ENCODE assay signal across 8 mouse cellular contexts in genomic region chr15:99415793-99416192, GRCm38 (mm10). TPM values are rescaled to one million over a fixed set of nuclear protein-coding genes. Genes with fewer than 3 reads are reported as not detected.
DNase-seq lines count a peak whose midpoint lies in the region; ATAC-seq and TF ChIP-seq lines count a peak whose summit lies in the region.

No protein-coding gene starts in this region.

- no peak overlapping the region for H3K4me3 ChIP-seq in hindbrain, embryonic 14.5 days (replicated peaks; ENCODE audit: low read length)
- no peak overlapping the region for H3K4me3 ChIP-seq in hindbrain, embryonic 16.5 days (ENCODE audit: low read length)
- H3K4me3 ChIP-seq in G1E (ENCODE audit: low read depth, low read length): no peak overlapping the region
- H3K4me3 ChIP-seq in embryonic facial prominence, embryonic 11.5 days (ENCODE audit: low read depth, low read length): no peak overlapping the region
- H3K4me3 ChIP-seq in liver, embryonic 16.5 days (ENCODE audit: low read depth, low read length): no peak overlapping the region
- no peak overlapping the region for H3K4me3 ChIP-seq in forebrain, embryonic 10.5 days

- peak; percentile 29 for TF ChIP-seq CTCF in G1E (IDR thresholded peaks at IDR 0.05; ENCODE audit: low read depth, low read length)

- H3K27me3 ChIP-seq in hindbrain, embryonic 14.5 days (ENCODE audit: control insufficient read depth, insufficient read depth, low read length): no peaks in the 10 kb centered on the region
- no peaks in the 10 kb centered on the region for H3K27me3 ChIP-seq in hindbrain, embryonic 16.5 days (replicated peaks; ENCODE audit: control insufficient read depth, insufficient read depth, low read length)
- no peaks in the 10 kb centered on the region for H3K27me3 ChIP-seq in G1E (ENCODE audit: insufficient read depth, low read length)
- H3K27me3 ChIP-seq in embryonic facial prominence, embryonic 11.5 days (ENCODE audit: control insufficient read depth, insufficient read depth, low read length): no peaks in the 10 kb centered on the region
- H3K27me3 ChIP-seq in liver, embryonic 16.5 days (ENCODE audit: control insufficient read depth, insufficient read depth, low read depth, low read length): no peaks in the 10 kb centered on the region
- no peaks in the 10 kb centered on the region for H3K27me3 ChIP-seq in forebrain, embryonic 10.5 days (ENCODE audit: poor library complexity, severe bottlenecking)

- H3K9ac ChIP-seq in hindbrain, embryonic 14.5 days: no peak overlapping the region
- no peak overlapping the region for H3K9ac ChIP-seq in hindbrain, embryonic 16.5 days (ENCODE audit: low read depth, low read length)
- no peak overlapping the region for H3K9ac ChIP-seq in embryonic facial prominence, embryonic 11.5 days (replicated peaks; ENCODE audit: low read length)
- H3K9ac ChIP-seq in liver, embryonic 16.5 days (ENCODE audit: low read depth, low read length): no peak overlapping the region

- H3K27ac ChIP-seq in hindbrain, embryonic 14.5 days: no peak overlapping the region
- H3K27ac ChIP-seq in hindbrain, embryonic 16.5 days (ENCODE audit: low read depth, low read length): no peak overlapping the region
- H3K27ac ChIP-seq in embryonic facial prominence, embryonic 11.5 days (replicated peaks; ENCODE audit: low read depth, low read length): no peak overlapping the region
- no peak overlapping the region for H3K27ac ChIP-seq in liver, embryonic 16.5 days (ENCODE audit: low read length)
- no peak overlapping the region for H3K27ac ChIP-seq in forebrain, embryonic 10.5 days

- 26% methylated on average over 2 of the region's 2 CpGs for WGBS in hindbrain, embryonic 14.5 days
- WGBS in hindbrain, embryonic 16.5 days: 26% methylated on average over 2 of the region's 2 CpGs
- WGBS in embryonic facial prominence, embryonic 11.5 days: 21% methylated on average over 2 of the region's 2 CpGs
- WGBS in liver, embryonic 16.5 days (ENCODE audit: insufficient replicate concordance): 10% methylated on average over 2 of the region's 2 CpGs
- WGBS in forebrain, embryonic 10.5 days: 26% methylated on average over 2 of the region's 2 CpGs

- H3K4me1 ChIP-seq in hindbrain, embryonic 14.5 days (replicated peaks; ENCODE audit: control insufficient read depth, insufficient read depth, low read length): peaks cover 3% of the 10 kb centered on the region; the same call in 1 of the 2 replicates
- peaks cover 8% of the 10 kb centered on the region for H3K4me1 ChIP-seq in hindbrain, embryonic 16.5 days (ENCODE audit: control insufficient read depth, insufficient read depth, low read depth, low read length)
- peaks cover 10% of the 10 kb centered on the region for H3K4me1 ChIP-seq in G1E (ENCODE audit: insufficient read depth, low read depth, low read length)
- H3K4me1 ChIP-seq in embryonic facial prominence, embryonic 11.5 days (ENCODE audit: control insufficient read depth, insufficient read depth, low read length): 0 out of 2 replicates have a peak, but pooled peaks cover 2% of the 10 kb centered on the region
- peaks cover 13% of the 10 kb centered on the region for H3K4me1 ChIP-seq in liver, embryonic 16.5 days (ENCODE audit: control insufficient read depth, low read depth, low read length)
- H3K4me1 ChIP-seq in forebrain, embryonic 10.5 days: peaks cover 32% of the 10 kb centered on the region

- H3K4me2 ChIP-seq in hindbrain, embryonic 14.5 days (replicated peaks): no peak overlapping the region
- H3K4me2 ChIP-seq in hindbrain, embryonic 16.5 days (ENCODE audit: low read length): no peak overlapping the region
- H3K4me2 ChIP-seq in embryonic facial prominence, embryonic 11.5 days (ENCODE audit: low read depth, low read length): no peak overlapping the region
- peak overlapping the region; percentile 28 for H3K4me2 ChIP-seq in liver, embryonic 16.5 days (ENCODE audit: low read depth, low read length)

- DNase-seq in hindbrain, embryonic 14.5 days (ENCODE audit: low spot score): peak; percentile 64
- DNase-seq in A20 (ENCODE audit: low read depth, low spot score) (peak; percentile 82), G1E (ENCODE audit: low spot score) (no peak)
- DNase-seq in embryonic facial prominence, embryonic 11.5 days (ENCODE audit: low spot score): peak; percentile 55
- DNase-seq in testis, postnatal 10 days (ENCODE audit: low spot score): peak; percentile 78
- DNase-seq in forebrain, embryonic 10.5 days (ENCODE audit: extremely low spot score, low spot score): no peak

- no peaks in the 10 kb centered on the region for H3K36me3 ChIP-seq in hindbrain, embryonic 14.5 days (replicated peaks; ENCODE audit: control insufficient read depth, insufficient read depth)
- no peaks in the 10 kb centered on the region for H3K36me3 ChIP-seq in hindbrain, embryonic 16.5 days (ENCODE audit: control insufficient read depth, insufficient read depth, low read length)
- peaks cover 12% of the 10 kb centered on the region for H3K36me3 ChIP-seq in G1E (replicated peaks)
- H3K36me3 ChIP-seq in embryonic facial prominence, embryonic 11.5 days (replicated peaks; ENCODE audit: control insufficient read depth, insufficient read depth, low read depth, low read length): no peaks in the 10 kb centered on the region
- H3K36me3 ChIP-seq in liver, embryonic 16.5 days (ENCODE audit: control insufficient read depth, insufficient read depth): no peaks in the 10 kb centered on the region
- 0 out of 2 replicates have a peak, but pooled peaks cover under 1% of the 10 kb centered on the region for H3K36me3 ChIP-seq in forebrain, embryonic 10.5 days (replicated peaks)

- no peaks in the 10 kb centered on the region for H3K9me3 ChIP-seq in hindbrain, embryonic 14.5 days (ENCODE audit: control insufficient read depth, low read length)
- no peaks in the 10 kb centered on the region for H3K9me3 ChIP-seq in hindbrain, embryonic 16.5 days (ENCODE audit: control insufficient read depth, low read length)
- no peaks in the 10 kb centered on the region for H3K9me3 ChIP-seq in G1E (replicated peaks)
- H3K9me3 ChIP-seq in embryonic facial prominence, embryonic 11.5 days (replicated peaks; ENCODE audit: control insufficient read depth, low read length): no peaks in the 10 kb centered on the region
- no peaks in the 10 kb centered on the region for H3K9me3 ChIP-seq in liver, embryonic 16.5 days (replicated peaks; ENCODE audit: control insufficient read depth, low read length)
- H3K9me3 ChIP-seq in forebrain, embryonic 10.5 days: no peaks in the 10 kb centered on the region

- no peak for ATAC-seq in hindbrain, embryonic 14.5 days (ENCODE audit: low FRiP score)
- no peak for ATAC-seq in hindbrain, embryonic 16.5 days
- no peak for ATAC-seq in G1E (ENCODE audit: extremely low read depth, insufficient number of reproducible peaks, low FRiP score, poor library complexity, severe bottlenecking)
- no peak for ATAC-seq in embryonic facial prominence, embryonic 11.5 days (replicated peaks; ENCODE audit: insufficient number of reproducible peaks, low FRiP score, low TSS enrichment, low read depth)
- no peak for ATAC-seq in liver, embryonic 16.5 days (ENCODE audit: low read depth)

RNA-seq across cellular contexts. Expression of gene Tmbim6, which starts 23.1 kb away (rescaled TPM):
- 262 and 272 TPM in 2 replicates for polyA plus RNA-seq in hindbrain, embryonic 14.5 days (2014; fragmentation: Nextera tagmentation; extraction: Ambion mirVana)
- polyA plus RNA-seq in hindbrain, embryonic 16.5 days (2015; fragmentation: Nextera tagmentation; extraction: Ambion mirVana): 346 and 350 TPM in 2 replicates
- 239 and 279 TPM in 2 replicates for total RNA-seq in G1E (2014; fragmentation: Nextera tagmentation)
- 91.2 and 93.0 TPM in 2 replicates for total RNA-seq in G1E (2017)
- 97.5 and 125 TPM in 2 replicates for polyA plus RNA-seq in G1E (2012)
- 225 and 228 TPM in 2 replicates for polyA plus RNA-seq in embryonic facial prominence, embryonic 11.5 days (2014; fragmentation: Nextera tagmentation; extraction: Ambion mirVana)
- 309 and 359 TPM in 2 replicates for polyA plus RNA-seq in liver, embryonic 16.5 days (2015; fragmentation: Nextera tagmentation; extraction: Ambion mirVana)
- polyA plus RNA-seq in forebrain, embryonic 10.5 days (2016; fragmentation: Nextera tagmentation; extraction: Ambion mirVana): 267 and 272 TPM in 2 replicates

RNA-seq across cellular contexts. Expression of gene Nckap5l, which starts 41.8 kb away (rescaled TPM):
- polyA plus RNA-seq in hindbrain, embryonic 14.5 days (2014; fragmentation: Nextera tagmentation; extraction: Ambion mirVana): 16.2 and 19.3 TPM in 2 replicates
- 11.6 and 17.7 TPM in 2 replicates for polyA plus RNA-seq in hindbrain, embryonic 16.5 days (2015; fragmentation: Nextera tagmentation; extraction: Ambion mirVana)
- total RNA-seq in G1E (2014; fragmentation: Nextera tagmentation) (16.1 and 18.7 TPM in 2 replicates), G1E (2017) (0.58 and 0.60 TPM in 2 replicates)
- polyA plus RNA-seq in G1E (2012): 15.2 and 17.2 TPM in 2 replicates
- 9.0 and 9.7 TPM in 2 replicates for polyA plus RNA-seq in embryonic facial prominence, embryonic 11.5 days (2014; fragmentation: Nextera tagmentation; extraction: Ambion mirVana)
- polyA plus RNA-seq in liver, embryonic 16.5 days (2015; fragmentation: Nextera tagmentation; extraction: Ambion mirVana): 0.57 and 0.92 TPM in 2 replicates
- 10.9 and 13.7 TPM in 2 replicates for polyA plus RNA-seq in forebrain, embryonic 10.5 days (2016; fragmentation: Nextera tagmentation; extraction: Ambion mirVana)

RNA-seq across cellular contexts. Expression of gene Fmnl3, which starts 45.5 kb away (rescaled TPM):
- polyA plus RNA-seq in hindbrain, embryonic 14.5 days (2014; fragmentation: Nextera tagmentation; extraction: Ambion mirVana): 9.0 and 9.2 TPM in 2 replicates
- 7.4 and 9.7 TPM in 2 replicates for polyA plus RNA-seq in hindbrain, embryonic 16.5 days (2015; fragmentation: Nextera tagmentation; extraction: Ambion mirVana)
- total RNA-seq in G1E (2014; fragmentation: Nextera tagmentation) (4.8 TPM in 1 of 2 replicates, not detected in the other), G1E (2017) (0.11 and 0.46 TPM in 2 replicates)
- polyA plus RNA-seq in G1E (2012): 0.07 and 0.08 TPM in 2 replicates
- polyA plus RNA-seq in embryonic facial prominence, embryonic 11.5 days (2014; fragmentation: Nextera tagmentation; extraction: Ambion mirVana): 17.1 and 17.6 TPM in 2 replicates
- polyA plus RNA-seq in liver, embryonic 16.5 days (2015; fragmentation: Nextera tagmentation; extraction: Ambion mirVana): 2.9 and 3.0 TPM in 2 replicates
- 14.3 and 16.9 TPM in 2 replicates for polyA plus RNA-seq in forebrain, embryonic 10.5 days (2016; fragmentation: Nextera tagmentation; extraction: Ambion mirVana)

RNA-seq across cellular contexts. Expression of gene Bcdin3d, which starts 58.7 kb away (rescaled TPM):
- polyA plus RNA-seq in hindbrain, embryonic 14.5 days (2014; fragmentation: Nextera tagmentation; extraction: Ambion mirVana): 16.5 and 19.6 TPM in 2 replicates
- 16.8 and 17.7 TPM in 2 replicates for polyA plus RNA-seq in hindbrain, embryonic 16.5 days (2015; fragmentation: Nextera tagmentation; extraction: Ambion mirVana)
- 10.3 and 13.2 TPM in 2 replicates for total RNA-seq in G1E (2014; fragmentation: Nextera tagmentation)
- total RNA-seq in G1E (2017): 8.6 and 10.8 TPM in 2 replicates
- polyA plus RNA-seq in G1E (2012): 10.0 and 10.5 TPM in 2 replicates
- 15.1 and 16.7 TPM in 2 replicates for polyA plus RNA-seq in embryonic facial prominence, embryonic 11.5 days (2014; fragmentation: Nextera tagmentation; extraction: Ambion mirVana)
- 4.7 and 5.0 TPM in 2 replicates for polyA plus RNA-seq in liver, embryonic 16.5 days (2015; fragmentation: Nextera tagmentation; extraction: Ambion mirVana)
- polyA plus RNA-seq in forebrain, embryonic 10.5 days (2016; fragmentation: Nextera tagmentation; extraction: Ambion mirVana): 19.6 and 20.5 TPM in 2 replicates

Comparison
In these comparisons a context has a peak if more than half of its experiments do, and no peak if none do; other contexts are left out.
1. DNase-seq: peak in hindbrain, embryonic 14.5 days (single experiment), A20 (single experiment), embryonic facial prominence, embryonic 11.5 days (single experiment) and testis, postnatal 10 days (single experiment); none in G1E (single experiment) and forebrain, embryonic 10.5 days (single experiment).